Mouse (Mus musculus) left cerebral cortex, postnatal 14 days (tissue): Measurements from ENCODE around the gene Smurf1. TPM values are rescaled to one million over a fixed set of nuclear protein-coding genes. Genes with fewer than 3 reads are reported as not detected.

Experiments used
- DNase-seq, 2 experiments: peaks; one replicate each; pipeline ENCODE4 v3.0.0; 2021 to 2022; ENCODE audit warnings: low spot score in 2 of 2, mixed read lengths in 1 of 2
- intact Hi-C: fragments of 180-260 bp; cut with DNase I; formaldehyde crosslinking; loops from one replicate; pipeline ENCODE4 v1.15.1; 2025
- long read RNA-seq, 2 experiments: library from polyadenylated mRNA; stranded (forward); transcript quantifications; one replicate each; pipeline ENCODE4 v2.0.0; 2021
- total RNA-seq, 2 experiments: library from RNA; stranded (reverse); gene quantifications; 2 replicates each; pipeline ENCODE4 v1.2.3; 2021

The Smurf1 gene
- total RNA-seq = 10 to 100 TPM; 37.2 to 40.8 TPM
- long read RNA-seq, experiment 1, full-length matches to known transcripts = 26 of 40 reads
- long read RNA-seq, experiment 1, partial matches to known transcripts = 3 of 40 reads
- long read RNA-seq, experiment 1, other reads (novel, unspliced or antisense) = 11 of 40 reads
- long read RNA-seq, experiment 2, full-length matches to known transcripts = 20 of 43 reads
- long read RNA-seq, experiment 2, partial matches to known transcripts = 9 of 43 reads
- long read RNA-seq, experiment 2, other reads (novel, unspliced or antisense) = 14 of 43 reads

DNA sequence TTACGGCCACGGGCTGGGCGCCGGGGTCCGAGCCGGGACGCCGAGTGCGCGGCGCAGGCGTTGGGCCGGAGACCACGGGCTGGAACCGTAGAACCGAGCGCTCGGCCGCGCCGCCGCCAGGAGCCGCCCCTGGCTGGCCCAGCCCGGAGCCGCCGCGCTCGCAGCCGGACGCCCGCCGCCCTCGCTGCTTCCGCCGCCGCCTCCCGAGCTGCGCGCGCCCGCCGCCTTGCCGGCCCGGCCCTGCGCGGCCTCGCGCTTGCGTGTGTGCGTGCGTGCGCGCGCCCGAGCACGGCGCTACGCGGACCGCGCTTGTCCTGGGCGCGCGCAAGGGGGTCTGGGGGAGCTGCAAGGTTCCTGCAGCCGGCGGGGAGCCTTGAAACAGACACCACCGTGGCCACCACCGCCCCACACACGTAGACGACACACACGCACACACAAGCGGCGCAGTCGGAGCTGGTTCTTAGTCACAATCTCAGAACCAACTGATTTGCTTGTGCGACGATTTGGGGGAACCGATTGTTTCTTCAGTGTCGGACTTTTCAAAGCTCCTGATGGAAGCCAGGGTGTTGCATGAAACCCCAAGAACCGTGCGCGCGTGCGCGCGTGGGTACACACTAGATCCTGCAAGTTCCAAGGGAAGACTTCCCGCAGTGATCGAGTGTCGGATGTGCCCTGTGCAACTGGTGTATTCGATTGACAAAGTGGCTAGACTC, at the start of gene Smurf1:
Gene Smurf1 (minus strand): TSS at position 209 of the 713 bp plus-strand sequence.
- DNase-seq = peak; percentile 87 to 90
- intact Hi-C loops = loop anchor here (5.0 kb wide), 1 partner anchor 53 kb away; no protein-coding TSS in a partner anchor

DNA sequence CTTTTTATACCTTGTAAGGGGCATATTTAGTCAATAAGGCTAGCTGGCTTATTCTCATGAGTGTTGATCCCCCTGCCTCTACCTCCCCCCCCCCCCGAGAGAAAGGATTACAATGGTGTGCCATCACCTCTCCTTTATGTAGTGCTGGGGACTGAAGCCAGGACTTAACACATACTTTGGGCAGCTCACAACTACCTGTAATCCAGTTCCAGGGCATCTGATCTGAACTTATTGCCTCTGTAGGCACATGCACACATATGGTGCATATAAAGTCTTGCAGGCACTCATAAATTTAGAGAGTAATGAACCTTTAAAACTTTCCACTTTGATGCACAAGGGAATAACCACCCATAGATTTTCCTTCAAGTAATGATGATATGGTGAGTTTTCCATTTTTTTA, 48.6 kb upstream of the Smurf1 start:
- intact Hi-C loops = no loop called here
- DNase-seq = no peak

DNA sequence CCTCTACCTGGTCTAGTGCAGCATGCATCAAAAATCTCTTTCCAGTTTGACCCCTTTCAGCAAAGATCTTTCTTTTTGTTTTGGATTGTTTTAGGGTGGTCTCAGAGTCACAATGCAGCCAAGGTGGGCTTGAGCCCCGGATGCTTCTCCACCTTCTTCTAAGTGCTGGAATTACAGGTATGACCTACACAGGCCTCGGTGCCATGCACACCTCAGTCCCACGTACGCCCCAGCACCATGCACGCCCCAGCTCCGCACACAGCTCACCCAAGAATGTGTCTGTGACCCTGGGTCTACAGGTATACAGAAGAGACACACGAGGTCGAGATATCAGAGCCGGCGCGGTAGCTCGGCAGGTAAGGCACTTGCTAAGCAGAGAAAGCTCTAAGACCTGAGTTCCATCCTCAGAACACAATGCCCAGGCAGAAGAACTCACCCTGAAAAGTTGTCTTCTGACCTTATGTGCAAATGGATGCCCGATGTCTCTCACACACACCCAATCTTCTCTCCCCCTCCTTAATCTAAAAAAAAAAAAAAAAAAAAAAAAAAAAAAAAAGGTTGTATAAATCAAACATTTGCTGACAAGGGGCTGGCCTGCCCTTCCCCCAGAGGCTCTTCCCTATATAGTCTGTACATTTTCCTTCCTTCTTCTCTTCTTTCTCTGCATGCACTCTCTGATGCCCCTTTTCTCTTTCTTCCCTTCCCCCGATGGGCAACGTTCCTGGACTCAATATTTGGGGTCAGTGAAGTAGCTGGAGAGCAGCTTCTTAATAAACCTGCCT, 43.4 kb upstream of the Smurf1 start:
- no peak for DNase-seq
- intact Hi-C loops = loop anchor here (10.0 kb wide), 1 partner anchor 56 kb away; no protein-coding TSS in a partner anchor

DNA sequence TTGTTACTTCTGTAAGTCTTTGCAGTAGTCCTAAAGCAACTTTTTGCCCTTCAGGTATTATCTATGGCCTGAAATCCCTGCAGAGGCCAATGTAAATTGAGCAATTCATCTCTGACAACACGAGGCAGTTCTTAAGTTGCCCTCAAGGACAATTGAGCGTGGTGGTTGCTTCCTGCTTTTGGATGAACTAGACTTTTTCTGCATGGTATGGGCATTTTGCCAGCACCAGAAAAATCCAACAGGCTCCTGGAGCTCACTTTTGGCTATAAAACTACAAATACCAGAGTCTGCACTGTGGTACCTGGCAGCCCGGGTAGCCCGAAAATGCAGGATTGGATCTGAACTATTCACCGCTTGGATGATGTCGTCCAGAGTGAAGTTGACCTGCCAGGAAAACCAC, 39.9 kb upstream of the Smurf1 start:
- no peak for DNase-seq
- intact Hi-C loops = loop anchor here (10.0 kb wide), 1 partner anchor 59 kb away; no protein-coding TSS in a partner anchor

DNA sequence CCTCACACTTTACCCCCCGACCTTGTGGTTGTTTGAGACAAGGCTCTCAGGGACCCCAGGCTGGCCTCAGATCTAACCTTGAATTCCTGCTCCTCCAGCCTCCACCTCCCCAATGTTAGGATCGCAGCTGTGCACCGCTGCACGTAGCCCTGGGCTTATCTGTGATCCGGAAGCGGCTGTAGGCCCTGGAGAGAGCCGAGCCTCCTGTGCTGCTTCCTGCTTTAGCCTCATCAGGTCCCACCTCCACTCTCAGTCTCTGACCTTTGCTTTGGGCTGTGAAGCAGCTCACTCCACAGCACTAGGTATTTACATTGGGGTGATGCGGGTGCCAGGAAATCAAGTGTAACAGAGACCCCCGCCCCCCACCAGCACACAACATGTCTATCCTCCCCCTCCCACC, 38.8 kb upstream of the Smurf1 start:
- intact Hi-C loops = loop anchor here (10.0 kb wide), 1 partner anchor 60 kb away; no protein-coding TSS in a partner anchor
- DNase-seq = no peak

DNA sequence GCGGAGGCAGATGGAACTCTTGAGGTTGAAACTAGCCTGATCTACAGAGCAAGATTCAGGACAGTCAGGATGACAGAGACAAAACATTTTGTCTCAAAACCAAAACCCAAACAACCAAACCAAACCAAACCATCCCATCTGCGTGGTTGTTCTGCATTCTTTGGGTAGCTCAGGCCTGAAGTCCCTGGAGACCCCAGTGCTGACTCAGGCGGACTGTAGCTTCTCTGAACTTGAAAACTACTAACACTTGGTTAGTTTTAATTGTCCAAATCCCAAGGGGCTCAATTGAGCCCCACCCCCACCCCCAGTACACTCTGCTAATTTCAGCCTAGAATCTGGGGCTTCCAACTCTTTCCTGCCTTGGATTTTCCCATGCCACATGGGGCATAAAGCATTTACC, 37.7 kb upstream of the Smurf1 start:
- intact Hi-C loops = loop anchor here (10.0 kb wide), 1 partner anchor 61 kb away; no protein-coding TSS in a partner anchor
- no peak for DNase-seq

DNA sequence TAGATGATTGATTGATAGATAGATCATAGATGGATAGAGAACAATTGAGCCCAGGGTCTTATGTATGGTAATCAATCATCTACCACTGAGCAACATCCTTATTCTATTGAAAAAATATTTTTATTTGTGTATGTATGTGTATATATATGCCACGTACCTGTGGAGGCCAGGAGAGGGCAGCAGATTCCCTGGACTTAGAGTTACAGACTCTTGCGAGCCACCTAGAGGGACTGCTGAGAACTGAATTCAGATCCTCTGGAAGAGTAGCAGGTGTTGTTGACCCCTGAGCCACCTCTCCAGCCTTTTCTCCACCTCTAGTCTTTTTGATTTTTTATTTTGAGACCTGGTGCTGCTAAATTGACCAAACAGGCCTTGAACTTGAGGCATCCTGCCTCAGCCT, 32.8 kb upstream of the Smurf1 start:
- intact Hi-C loops = no loop called here
- peak in 1 of 2 experiments; percentile 26 for DNase-seq

DNA sequence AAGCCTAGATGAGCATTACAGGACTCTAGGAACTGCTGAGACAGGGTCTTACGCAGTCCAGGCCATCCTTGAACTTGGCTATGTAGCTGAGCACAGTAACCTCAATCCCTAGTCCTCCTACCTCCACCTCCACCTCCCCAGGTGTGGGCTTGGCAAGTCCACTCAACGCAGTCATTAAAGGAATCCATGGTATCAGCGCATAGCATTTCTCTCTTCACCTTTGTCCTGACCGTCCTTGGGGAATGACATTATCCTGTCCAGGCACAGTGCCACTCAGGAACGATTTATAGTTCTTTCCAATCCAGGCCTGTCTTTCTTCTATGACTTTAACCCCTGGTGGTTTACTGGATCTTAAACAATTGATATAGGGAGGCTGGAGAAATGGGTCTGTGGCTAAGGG, 24.8 kb upstream of the Smurf1 start:
- DNase-seq = no peak
- intact Hi-C loops = no loop called here

DNA sequence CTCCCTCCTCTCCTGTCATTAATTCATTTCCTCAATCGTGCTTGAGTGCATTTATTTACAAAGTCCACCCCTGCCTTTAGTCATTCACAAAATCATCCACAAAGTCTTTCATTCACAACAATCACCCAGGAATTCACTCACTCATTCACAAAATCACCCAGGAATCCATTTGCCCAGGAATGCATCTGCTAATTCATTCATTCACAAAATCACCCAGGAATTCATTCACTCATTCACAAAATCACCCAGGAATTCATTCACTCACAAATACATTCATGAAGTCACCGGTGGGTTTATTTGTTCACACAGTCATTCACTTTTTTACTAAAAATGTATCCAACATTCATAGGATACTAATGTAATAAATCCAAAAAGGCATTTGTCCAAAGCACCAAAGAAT, 24.4 kb upstream of the Smurf1 start:
- intact Hi-C loops = no loop called here
- DNase-seq = peak in 1 of 2 experiments; percentile 8

DNA sequence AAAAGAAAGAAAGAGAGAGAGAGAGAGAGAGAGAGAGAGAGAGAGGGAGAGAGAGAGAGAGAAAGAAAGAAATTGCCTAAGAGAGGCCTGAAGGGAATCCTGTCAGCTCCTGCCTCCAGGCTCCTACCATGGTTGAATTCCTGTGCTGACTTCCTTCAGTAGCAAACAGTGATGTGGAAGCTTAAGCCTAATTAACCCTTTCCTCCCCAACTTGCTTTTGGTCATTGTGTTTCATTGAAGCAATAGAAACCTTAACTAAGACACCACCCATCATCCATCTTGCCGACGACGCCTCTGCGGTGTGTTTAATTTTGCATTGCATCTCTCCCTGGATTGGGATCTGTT, 23.4 kb upstream of the Smurf1 start:
- DNase-seq = no peak
- intact Hi-C loops = loop anchor here (5.0 kb wide), 2 partner anchors 82 to 112 kb away; no protein-coding TSS in a partner anchor

DNA sequence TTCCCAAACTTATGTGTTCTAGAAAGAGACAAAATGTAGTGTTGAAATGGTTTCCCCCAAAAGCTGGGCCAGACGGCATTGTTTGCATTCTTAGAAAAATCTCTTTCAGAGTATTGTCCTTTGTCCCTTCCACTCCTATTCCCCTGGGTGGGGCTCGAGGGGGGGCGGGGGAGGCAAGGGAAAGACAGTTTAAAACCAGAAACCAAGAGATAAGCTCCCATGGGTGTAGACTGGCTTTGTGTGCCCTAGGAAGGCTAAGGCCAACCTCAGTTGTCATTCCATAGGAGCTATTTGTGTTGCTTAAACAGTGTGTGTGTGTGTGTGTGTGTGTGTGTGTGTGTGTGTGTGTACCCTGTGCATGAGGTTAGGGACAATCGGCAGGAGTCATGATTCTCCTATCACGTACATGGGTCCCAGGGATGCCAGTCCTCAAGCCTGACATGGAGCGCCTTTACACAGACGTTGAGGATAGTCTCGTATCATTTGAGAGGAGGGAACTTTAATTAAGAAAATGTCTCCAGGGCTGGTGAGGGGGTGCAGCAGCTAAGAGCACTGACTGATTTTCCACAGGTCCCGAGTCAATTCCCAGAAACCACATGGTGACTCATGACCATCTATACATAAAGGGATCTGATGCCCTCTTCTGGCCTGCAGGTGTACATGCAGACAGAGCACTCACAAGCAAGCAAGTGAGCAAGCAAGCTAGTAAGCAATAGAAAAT, 22.9 kb upstream of the Smurf1 start:
- intact Hi-C loops = loop anchor here (5.0 kb wide), 2 partner anchors 81 to 111 kb away; no protein-coding TSS in a partner anchor
- DNase-seq = peak; percentile 61 to 85

DNA sequence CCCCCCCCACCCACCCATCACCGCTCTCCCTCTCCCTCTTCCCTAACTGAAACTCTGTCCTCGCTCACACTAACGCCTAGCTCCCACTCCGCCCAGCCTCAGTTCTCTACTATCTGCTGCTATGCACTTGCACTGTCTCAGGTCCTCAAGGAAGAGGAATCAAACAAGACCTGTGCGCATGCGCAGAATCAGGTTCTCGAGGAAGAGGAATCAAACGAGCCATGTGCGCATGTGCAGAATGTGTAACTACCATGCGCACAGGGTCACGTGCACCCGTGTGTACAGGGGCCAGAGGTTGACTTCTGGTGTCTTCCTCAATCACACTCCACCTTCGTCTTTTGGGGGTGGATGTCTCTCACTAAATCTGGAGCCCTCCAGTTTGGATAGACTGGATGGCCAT, 21.9 kb upstream of the Smurf1 start:
- intact Hi-C loops = loop anchor here (5.0 kb wide), 2 partner anchors 80 to 110 kb away; no protein-coding TSS in a partner anchor
- no peak for DNase-seq

DNA sequence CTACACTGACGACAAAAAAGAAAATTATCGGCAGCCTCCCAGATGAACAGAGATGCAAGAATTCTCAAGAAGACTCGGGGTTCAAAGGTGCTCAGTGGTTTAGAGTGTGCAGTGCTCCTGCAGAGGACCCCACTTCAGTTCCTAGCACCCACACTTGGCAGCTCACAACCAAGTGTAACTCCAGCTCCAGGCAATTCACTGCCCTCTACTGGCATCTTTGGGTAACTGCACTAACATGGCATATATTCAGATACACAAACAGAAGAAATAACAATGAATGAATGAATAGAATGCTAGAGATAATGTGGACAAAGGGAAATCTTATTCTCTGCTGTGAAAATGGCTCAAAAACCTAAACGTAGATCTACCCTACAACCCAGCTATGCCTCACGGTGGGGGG, 19.2 kb upstream of the Smurf1 start:
- DNase-seq = no peak
- intact Hi-C loops = loop anchor here (5.0 kb wide), 2 partner anchors 78 to 108 kb away; no protein-coding TSS in a partner anchor

DNA sequence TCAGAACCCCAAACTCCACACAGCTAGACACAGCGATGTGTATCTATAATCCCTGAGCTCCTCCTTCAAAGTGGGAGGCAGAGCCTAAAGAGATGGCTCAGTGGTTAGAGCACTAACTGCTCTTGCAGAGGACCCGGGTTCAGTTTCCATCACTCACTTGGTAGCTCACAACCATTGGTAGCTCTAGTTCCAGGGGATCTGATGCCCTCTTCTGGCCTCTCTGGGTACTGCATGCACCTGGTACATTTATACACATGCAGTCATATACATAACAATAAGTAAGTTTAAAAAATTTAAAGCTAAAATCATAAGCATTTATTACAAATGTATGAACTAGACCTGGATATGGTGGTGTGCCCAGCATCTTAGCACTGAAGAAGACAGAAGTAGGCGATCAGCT, 17.6 kb upstream of the Smurf1 start:
- intact Hi-C loops = no loop called here
- no peak for DNase-seq

DNA sequence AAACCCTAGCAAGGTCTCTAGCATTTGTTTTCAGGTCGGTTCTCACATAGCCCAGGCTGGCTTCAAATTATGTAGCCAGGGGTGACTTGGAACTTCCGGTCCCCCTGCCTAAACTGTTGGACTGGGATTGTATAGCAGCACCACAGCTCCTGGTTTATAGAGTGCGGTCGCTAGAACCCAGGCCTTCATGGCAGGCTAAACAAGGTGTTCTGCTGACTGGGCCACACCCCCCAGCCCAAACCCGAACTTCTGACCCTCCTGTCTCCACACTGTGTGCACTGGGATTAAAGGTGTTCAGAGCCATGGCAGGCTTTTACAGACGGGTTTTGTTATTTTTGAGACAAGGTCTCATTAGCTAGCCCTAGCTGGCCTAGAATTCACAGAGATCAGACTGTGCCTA, 13.5 kb upstream of the Smurf1 start:
- no peak for DNase-seq
- intact Hi-C loops = no loop called here

DNA sequence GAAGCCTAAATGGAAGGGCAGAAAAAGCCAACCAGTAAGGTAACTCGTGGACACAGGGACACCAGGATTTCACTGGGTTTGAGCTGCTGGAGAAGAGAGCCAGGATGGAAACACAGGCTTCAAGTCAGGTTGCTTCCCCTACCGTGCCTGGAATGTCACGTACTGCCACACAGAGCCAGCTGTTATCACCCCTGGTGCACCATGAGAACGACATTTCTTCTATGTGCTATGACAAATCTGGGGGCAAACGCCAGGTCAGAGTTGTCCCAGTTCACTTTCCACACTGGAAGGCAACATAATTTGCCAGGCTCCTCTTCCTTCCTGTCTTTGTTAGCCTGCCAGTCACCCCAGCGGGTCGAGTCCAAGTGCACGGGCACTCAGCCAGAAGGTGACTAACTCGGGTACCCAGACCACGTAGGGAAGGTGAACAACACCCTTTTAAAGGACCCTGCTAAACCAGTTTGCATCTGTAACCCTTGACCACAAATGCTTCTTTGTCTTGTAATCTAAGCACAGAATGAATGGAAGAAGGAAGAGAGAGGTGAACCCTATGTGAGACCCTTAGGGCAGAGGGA, 13.0 kb upstream of the Smurf1 start:
- intact Hi-C loops = no loop called here
- no peak for DNase-seq

DNA sequence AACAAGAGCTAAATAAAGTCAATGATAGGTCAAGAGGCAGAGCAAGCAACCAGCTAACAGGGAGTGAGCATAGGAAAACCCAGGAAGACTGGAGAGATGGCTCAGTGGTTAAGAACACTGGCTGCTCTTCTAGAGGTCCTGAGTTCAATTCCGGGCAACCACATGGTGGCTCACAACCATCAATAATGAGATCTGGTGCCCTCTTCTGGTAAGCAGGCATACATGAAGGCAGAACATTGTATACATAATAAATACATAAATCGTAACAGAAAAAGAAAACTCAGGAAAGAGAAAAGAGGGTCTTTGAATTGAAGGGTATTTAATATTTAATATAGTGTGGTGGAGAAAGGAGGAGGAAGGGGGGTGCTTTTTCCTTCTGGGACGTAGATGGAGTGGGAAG, 5.6 kb upstream of the Smurf1 start:
- no peak for DNase-seq
- intact Hi-C loops = no loop called here

DNA sequence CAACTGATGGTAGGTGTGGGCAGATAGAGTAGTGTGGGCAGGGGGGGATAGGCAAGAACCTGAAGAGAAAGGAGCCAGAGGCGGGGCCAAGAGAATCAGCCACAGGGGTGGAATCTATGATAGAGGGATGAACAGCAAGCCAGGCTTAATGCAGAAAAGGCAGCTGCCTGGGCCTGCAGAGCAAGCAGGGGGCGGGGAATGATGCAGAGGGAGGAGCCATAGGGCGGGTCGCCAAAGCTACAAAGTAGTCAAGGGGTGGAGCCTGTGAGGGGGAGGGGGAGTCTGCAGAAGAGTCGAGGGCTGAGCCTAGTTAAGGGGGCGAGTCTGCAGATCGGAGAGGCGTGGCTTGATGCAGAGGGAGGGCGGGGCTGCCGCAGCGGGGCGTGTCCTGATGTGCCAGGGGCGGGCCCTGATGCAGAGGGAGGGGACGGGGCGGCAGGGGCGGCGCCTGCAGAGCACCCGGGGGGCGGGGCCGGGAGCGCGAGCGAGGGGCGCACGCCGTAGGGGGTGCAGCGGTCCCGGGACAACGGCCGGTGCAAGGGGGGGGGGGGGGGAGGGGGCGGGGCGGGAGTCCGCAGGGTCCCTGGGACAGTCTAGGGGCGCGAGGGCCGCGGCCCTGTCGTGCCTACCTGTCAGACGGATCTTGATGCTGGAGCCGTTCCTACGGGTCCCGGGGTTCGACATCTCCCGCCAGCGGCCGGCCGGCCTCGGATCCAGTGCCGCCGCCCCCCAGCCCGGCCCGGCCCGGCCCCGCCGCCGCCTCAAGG, 592 bp downstream of the Smurf1 start:
- peak; percentile 77 to 89 for DNase-seq
- intact Hi-C loops = loop anchor here (5.0 kb wide), 1 partner anchor 53 kb away; no protein-coding TSS in a partner anchor
